Mouse (Mus musculus) left cerebral cortex, adult 8-10 months (tissue): Measurements from ENCODE around the gene Etl4. TPM values are rescaled to one million over a fixed set of nuclear protein-coding genes. Genes with fewer than 3 reads are reported as not detected.

Experiments used
- DNase-seq, 2 experiments: peaks; one replicate each; pipeline ENCODE4 v3.0.0; 2022; ENCODE audit warnings: low spot score in 2 of 2
- total RNA-seq, 4 experiments: library from RNA; stranded (reverse); gene quantifications; 2 replicates each; pipeline ENCODE4 v1.2.4; 2022

The Etl4 gene
- total RNA-seq, 4 experiments from 2014 or later, result 138 to 154 (median 150) TPM

GRCm38 (mm10) chr2:20442731-20443130 lies 533.2 kb downstream of the Etl4 start:
- no peak for DNase-seq

DNA sequence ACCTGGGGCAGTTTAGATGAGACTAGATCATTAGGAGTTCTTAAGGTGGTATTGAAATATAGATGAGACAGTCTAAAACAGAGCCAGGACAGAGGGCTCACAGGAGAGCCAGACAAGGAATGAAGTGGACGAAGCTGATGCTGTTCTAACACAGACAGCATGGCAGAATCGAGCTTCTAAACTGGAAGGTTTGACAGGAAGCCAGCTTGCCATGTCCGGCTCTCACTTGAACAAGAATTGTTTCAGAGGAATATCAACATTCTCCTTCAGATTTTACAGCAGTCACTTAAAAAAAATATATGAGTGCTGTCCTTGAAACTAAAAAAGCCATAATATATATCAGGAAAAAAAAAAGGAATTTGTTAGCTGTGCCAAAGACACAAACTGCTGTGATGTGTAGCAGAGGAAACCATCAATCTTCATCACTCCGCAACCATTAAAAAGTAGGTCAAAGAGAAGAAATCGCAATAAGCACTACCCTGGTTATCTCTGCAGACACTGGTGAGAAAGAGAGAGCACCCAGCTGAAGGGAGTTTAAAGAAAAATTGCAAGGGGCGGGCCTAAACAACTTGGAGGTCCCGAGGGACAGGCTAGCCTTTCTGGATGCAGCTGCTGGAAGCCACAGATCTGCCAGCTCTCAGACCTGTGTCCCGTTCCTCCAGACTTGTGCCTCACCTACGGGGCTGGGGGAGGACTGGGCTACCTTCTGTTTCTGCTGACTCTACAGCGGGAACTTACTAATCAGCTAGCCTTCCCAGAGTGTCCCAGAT lies 534.3 kb downstream of the Etl4 start:
- DNase-seq, result no peak

DNA sequence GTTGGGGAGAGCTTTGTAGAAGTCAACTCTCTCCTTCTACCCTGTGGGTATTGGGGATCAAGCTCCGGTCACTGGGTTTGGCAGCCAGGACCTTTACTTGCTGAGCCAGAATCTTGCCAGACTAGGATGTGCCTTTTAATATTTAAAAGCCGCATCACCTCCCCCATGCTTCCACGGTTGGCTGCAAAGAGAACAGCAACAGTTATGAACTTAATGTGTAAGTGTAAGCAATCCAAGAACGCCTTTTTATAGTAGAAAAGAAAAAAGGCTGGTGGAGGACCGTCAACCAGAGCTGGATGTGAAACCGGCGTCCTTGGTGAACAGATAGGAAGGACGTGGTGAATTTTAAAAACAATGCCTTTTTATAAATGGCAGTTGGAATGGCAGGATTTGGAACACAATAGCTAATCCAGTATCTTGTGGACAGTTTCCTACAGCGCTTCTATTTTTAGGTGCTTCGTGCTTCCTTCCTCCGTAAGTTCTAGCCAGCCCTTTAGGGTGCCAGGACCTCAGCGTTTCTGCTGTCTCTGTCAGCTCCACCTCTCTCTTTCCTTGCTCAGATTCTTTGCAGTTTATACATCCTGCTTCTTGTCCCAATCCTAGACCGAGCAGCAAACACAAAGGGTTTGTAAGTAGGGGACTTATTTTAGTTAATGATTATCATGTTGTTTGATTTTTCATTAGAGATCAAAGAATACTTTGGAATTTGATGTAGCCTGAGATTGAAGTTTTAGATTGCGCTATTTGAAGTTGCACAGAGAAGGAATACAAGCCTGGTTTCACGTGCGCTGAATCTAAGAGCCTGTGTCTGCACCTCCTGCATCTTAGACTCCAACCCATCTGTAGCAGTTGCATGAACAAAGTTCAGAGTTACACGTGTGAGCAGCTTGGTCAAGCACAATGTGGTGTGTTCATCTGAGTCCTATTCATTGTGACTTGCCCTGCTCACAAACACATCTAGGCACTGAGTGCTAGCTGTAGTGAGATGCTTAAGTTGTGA lies 535.9 kb downstream of the Etl4 start:
- DNase-seq, result no peak

DNA sequence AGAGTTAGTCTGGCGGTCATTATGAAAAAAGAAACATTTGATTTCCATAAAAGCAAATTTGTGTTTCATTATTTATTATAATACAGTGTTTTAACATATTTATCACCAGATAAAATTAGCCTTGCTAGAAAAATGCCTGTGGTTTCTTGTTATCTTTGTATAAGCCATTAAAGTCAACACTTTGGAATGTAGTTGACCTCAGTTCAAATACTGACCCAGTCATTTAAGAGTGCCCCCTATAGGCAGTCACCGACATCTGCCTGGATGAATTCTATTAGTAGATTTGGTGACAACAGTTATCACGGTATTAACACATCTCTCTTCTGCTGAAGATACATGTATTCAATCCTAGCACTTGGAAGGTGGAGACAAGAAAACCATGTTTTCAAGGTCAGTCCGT lies 536.6 kb downstream of the Etl4 start:
- no peak for DNase-seq

GRCm38 (mm10) chr2:20450945-20451344 lies 541.4 kb downstream of the Etl4 start:
- no peak for DNase-seq

DNA sequence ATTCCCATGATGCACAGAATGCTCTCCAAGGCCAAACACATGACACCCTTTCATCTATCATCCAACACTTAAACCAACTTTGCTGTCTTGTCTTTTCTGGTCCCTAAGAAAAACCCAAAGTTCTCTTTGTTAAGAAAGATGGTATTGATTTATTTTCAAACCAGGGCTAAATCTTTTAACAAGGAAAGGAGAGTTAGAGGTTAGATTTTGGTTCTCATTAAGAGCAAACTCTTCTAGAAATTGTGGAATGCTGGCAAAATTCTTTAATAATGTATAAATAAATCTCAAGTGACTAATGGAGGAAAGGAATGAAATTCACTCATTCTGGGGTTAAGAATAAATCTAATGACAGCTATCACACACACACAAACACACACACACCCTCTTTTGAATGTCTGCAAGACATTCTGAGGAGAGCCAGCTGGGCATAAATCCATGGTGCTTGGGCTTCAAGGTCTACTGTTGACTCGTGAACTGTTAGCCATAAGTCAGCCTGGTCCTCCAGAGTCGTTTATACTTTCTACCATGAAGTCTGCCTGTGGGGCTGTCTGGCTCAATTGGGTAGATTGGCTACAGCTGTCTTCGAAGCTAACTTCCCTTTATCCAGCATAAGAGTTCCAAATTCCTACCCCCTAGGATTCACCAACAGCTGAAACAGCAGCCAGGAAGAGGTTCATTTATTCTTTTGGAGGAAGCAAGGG lies 544.1 kb downstream of the Etl4 start:
- DNase-seq, result no peak

DNA sequence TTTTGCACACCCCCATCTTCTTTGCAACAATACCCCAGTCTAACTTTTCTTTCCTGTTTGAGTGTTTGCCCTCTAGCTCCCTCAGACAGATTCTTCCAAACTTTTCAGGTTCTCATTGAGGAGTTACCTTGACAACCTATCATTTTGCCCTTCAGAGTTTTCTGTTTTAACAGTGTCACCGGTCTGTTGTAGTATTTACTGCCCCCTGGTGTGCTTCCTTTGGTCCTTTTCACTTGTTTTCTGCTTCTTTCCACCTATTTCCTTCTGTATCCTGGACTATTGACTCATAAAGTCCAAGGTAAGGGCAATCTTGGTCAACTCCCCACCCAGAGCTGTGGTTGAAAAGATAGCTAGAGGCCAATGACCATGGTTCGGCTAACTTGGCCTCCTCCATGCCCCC lies 569.6 kb downstream of the Etl4 start:
- no peak for DNase-seq

DNA sequence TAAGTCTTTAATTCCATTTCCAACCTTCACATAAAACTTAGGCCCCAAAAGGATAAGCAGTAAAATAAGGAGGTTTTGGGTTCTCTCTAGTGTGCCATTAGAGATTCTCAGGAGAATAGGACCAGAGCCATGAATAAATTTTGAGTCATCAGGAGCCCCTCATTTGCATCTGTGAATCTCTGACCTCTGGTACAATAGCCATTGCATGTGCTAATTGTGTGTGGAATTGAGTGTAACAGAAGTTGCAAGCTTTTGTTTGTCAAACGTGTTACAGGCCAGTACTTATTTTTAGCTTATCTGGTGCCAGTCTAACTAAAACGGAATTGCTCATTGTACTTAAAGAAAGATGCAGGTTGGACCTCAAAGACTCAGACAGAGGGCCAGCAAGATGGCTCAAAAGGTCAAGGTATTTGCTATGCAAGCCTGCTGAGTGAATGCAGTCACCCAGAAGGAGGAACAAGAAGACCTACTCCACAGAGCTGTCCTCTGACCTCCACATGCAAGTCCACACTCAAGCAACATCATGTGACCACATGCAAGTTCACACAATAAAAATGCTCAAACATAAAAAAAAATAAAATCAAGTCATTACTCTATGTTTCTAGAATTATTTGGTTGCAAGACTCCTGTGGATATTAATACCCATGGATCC lies 576.7 kb downstream of the Etl4 start:
- no peak for DNase-seq

GRCm38 (mm10) chr2:20489090-20489489 lies 579.5 kb downstream of the Etl4 start:
- DNase-seq, result no peak

DNA sequence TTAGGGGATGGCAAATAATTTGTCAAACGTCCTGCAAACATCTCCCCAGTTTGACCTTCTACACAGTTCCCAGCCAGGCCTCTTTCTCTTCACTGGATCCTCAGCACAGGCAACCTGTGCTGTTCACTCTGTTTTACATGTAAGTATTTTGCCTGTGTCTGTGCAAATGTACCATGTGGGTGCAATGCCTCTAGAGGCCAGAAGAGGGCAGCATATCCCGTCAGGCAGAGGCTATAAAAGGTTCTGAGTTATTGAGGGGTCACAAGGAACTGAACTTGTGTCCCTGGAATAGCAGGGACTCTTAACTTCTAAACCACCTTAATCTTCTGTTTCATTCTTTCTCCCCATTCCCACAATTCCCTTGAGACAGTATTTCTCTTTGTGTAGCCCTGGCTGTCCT lies 582.5 kb downstream of the Etl4 start:
- no peak for DNase-seq

DNA sequence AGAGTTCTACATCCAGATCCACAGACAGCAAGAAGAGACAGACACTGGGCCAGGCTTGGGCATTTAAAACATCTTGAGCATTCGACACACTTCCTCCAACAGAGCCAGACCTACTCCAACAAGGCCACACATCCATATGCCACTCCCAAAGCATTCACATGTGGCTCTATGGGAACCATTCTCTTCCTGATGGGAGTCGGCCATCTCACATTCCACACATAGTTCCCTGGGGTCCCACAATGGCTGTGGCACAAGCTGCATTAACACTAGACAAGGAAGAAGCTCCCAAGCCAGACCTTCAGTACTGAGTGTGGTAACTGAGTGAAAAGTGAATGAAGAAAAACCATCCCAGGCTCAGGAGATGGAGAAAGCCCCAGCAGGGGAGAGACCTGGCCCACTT lies 584.2 kb downstream of the Etl4 start:
- no peak for DNase-seq

DNA sequence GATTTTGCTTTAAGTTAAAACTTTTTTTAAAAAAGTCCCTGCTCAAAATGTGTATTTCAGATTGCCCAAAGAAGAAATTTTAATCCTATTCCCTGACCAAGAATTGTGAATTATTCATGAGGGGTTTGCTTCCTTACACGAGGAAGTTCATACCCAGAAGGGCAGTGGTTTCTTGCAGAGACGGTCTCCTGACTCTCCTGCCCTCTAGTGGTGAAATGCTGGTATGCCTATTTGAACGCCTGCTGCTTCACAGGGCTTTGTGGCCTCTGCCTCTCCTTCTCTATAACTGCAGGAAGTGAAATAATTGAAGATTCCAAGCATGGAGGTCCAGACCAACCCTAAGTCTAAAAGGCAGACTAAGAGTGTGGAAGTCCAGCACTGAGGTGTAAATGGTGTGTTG lies 585.1 kb downstream of the Etl4 start:
- no peak for DNase-seq

DNA sequence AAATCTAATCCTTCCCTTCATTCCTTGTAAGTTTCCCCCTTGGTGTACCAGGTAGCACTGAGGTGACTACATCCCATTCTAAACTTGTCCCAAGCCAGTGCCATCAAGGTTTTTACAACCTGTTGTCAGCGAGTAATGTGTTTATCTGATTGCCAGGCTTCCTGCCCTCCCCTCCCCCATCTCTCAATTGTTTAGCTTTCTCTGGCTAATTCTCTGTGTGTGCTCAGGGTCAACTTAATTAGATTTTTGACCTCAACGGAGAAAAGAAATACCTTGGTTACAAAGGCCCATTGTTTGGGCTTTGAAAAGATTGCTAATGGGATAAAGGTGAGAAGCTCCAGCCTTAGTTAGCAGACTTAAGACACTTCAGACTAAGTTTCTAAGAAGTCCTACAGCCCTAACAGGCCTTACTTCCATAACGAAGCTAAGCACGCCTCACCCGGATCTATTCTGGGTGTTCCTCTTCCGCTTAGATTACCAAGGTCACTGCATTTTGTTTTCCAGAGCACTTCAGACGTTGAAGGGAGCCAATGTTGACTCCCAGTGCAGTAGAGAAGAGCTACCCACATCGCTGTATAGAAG lies 586.7 kb downstream of the Etl4 start:
- DNase-seq, result no peak

- DNase-seq, result no peak
These were observed 598.5 kb downstream of the Etl4 start for GRCm38 (mm10) chr2:20507832-20508723.

DNA sequence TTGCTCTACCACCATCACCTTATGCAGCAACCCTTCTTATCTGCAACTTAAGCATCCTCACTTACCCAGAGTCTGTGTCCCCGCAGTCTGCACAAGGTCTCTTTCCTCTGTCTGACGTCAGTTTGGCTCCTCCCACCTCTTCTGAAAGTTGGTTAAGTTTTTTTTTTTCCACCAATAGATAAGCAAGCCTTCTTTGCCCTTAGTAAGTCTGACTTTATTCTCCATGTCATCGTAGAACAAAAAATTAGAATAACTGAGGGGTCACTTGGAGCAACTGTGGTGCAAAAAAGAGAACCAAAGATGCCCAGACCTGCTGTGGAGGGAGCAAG lies 599.1 kb downstream of the Etl4 start:
- DNase-seq, result no peak

DNA sequence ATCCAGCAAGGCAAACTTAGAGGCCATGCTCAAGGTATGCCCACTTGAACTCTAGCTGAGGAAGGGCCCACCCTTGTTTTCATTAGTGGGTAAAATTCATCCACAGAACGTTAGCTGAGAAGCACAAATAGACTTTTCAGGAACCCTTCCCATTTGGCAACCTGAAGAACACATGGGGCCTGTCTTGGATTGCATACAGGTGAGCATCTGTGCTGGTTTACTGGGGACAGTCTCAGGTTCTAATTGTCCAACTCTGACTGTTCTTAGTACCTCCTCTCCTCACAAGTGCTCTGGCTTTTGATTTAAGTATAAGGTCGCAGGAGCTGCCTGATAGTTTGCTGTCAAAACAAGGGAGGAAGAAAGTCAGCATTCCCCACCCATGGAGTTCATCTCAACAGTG lies 600.5 kb downstream of the Etl4 start:
- no peak for DNase-seq

DNA sequence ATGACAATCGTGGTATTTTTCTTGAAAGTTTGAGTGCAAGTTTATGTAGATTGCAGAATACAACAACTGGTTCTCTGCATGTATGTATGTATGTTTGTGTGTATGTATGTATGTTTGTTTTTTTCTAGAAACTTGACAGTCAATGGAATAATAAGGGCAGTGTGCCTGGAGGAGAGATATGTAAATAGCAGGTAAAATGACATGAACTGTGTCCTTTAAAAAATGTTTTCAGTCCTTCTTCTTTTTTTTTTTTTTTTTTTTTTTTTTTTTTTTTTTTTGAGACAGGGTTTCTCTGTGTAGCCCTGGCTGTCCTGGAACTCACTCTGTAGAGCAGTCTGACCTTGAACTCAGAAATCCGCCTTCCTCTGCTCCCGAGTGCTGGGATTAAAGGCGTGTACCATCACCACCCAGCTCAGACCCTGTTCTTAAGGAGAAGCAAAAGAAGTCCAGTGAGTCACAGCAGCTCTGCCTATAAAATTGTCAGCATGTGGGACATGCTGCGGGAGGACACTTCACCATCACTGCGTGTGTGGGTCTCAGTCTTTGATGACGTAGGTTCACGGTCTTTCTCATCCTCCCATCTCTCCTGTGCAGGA lies 606.8 kb downstream of the Etl4 start:
- no peak for DNase-seq

- no peak for DNase-seq
These were observed 608.3 kb downstream of the Etl4 start for GRCm38 (mm10) chr2:20517853-20518252.

- DNase-seq, result no peak
These were observed 608.9 kb downstream of the Etl4 start for GRCm38 (mm10) chr2:20518506-20518905.
